Mouse (Mus musculus) heart, adult 18-20 months (tissue): ENCODE measurements at regions not wholly inside any gene's neighbourhood (a gene's known extent, or its start where the extent isn't known, plus 50 kb on each side); places are given as distances from the start of the nearest gene placed in this dataset.

ENCODE experiments used
- DNase-seq, 2 experiments: peaks; one replicate each; pipeline ENCODE4 v3.0.0; 2021 to 2022; ENCODE audit warnings: mixed read lengths in 1 of 2

DNA sequence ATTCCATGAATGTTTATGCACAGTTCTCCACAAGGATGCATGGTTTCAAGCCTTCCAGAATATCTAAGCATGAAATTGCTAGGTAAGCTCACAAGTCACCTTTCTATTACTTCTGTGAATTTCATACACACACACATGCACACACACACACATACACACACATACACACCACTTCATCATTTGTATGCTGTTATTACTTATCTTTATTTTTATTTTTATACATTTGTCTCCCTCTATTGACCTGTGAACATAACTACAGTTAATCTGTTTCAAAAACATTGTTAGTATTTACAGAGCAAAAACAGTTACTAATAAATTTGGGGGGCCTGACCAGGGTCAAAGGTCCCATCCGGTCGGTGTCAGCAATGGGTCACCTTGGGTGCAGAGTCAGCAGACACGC, 212.6 kb upstream of the Depdc1a start:
- no peak for DNase-seq

DNA sequence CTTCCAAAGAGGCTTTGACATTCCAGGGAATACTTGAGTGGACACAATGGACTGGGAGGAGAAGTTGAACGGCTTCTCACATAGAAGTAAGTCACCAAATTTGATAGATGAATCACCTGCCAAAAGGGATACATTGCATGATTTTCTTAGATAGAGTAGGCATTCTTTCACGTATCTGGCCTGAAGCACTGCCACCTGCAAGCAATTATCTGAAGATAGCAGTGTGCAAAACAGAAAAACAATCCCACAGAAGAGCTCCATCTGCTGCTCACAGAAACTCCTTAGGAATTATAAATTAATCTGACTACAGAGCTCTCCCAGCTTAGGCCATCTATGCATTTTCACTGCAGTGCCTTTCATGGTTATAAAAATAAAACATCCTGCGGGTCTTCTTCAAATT, 177.8 kb upstream of the Depdc1a start:
- no peak for DNase-seq

- DNase-seq = no peak
These were observed 147.2 kb upstream of the Depdc1a start for GRCm38 (mm10) chr3:159348053-159348452.

- no peak for DNase-seq
These were observed 141.5 kb upstream of the Depdc1a start for GRCm38 (mm10) chr3:159353730-159354129.

DNA sequence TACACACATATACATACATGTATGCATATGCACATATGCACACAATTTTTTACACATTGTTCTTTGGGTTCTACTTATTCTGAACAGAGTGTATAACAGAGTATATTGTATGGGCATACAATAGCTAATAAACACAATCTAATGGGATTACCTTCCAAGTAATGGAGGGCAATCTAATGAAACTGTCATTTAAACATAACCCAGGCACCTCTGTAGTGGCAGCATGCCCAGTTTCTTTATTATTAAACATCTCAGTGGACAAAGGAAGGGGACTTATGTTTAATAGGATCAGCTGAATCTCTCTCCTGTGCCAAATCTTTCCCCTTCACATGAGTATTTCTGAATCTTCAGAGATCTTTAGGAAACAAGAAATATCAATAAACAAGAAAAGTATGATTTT, 122.1 kb upstream of the Depdc1a start:
- DNase-seq = peak; percentile 4 to 34
